Mouse (Mus musculus) limb, embryonic 15.5 days (tissue): ENCODE data around the gene Olfr204. TPM values are rescaled to one million over a fixed set of nuclear protein-coding genes. Genes with fewer than 3 reads are reported as not detected.

Source experiments
- polyA plus RNA-seq: library from polyadenylated mRNA; unstranded; fragments of >200 nt; fragmentation: Nextera tagmentation; extraction: Ambion mirVana; gene quantifications from 2 replicates; pipeline ENCODE4 v1.2.1, GENCODE M21; 2015

Olfr204 gene
- polyA plus RNA-seq, 1 experiment from 2014 or later, result not detected

Other genes with a start within 250 kb of the Olfr204 start
- gene Olfr190, start 240.2 kb downstream of the Olfr204 start, polyA plus RNA-seq, result not detected in 2 replicates
- not detected in 2 replicates for gene Olfr191, start 228.4 kb downstream of the Olfr204 start, polyA plus RNA-seq
- not detected in 2 replicates for gene Olfr193, start 206.4 kb downstream of the Olfr204 start, polyA plus RNA-seq
- gene Olfr194, start 197.2 kb downstream of the Olfr204 start, polyA plus RNA-seq, result not detected in 2 replicates
- not detected in 2 replicates for gene Olfr195, start 171.2 kb downstream of the Olfr204 start, polyA plus RNA-seq
- gene Olfr196, start 147.8 kb downstream of the Olfr204 start, polyA plus RNA-seq, result not detected in 2 replicates
- gene Olfr198, start 114.7 kb downstream of the Olfr204 start, polyA plus RNA-seq, result not detected in 2 replicates
- not detected in 2 replicates for gene Olfr199, start 98.5 kb downstream of the Olfr204 start, polyA plus RNA-seq
- gene Olfr201, start 45.6 kb downstream of the Olfr204 start, polyA plus RNA-seq, result not detected in 2 replicates
- not detected in 2 replicates for gene Olfr202, start 31.5 kb downstream of the Olfr204 start, polyA plus RNA-seq
- not detected in 2 replicates for gene Olfr203, start 19.4 kb downstream of the Olfr204 start, polyA plus RNA-seq
- gene Olfr205, start 12.9 kb upstream of the Olfr204 start, polyA plus RNA-seq, result not detected in 2 replicates
- not detected in 2 replicates for gene Olfr206, start 31.0 kb upstream of the Olfr204 start, polyA plus RNA-seq
- not detected in 2 replicates for gene Olfr209, start 45.7 kb upstream of the Olfr204 start, polyA plus RNA-seq
- gene Gabrr3, start 89.1 kb upstream of the Olfr204 start, polyA plus RNA-seq, result not detected in 2 replicates
- 33.4 and 34.3 TPM in 2 replicates for gene Riox2, start 153.5 kb upstream of the Olfr204 start, polyA plus RNA-seq